Mouse (Mus musculus) bone marrow macrophage, adult 2 months (primary cell): ENCODE results near the gene Tnfsf9.

Experiments
- CTCF ChIP-seq: IDR thresholded peaks from 2 replicates; pipeline ENCODE4 v1.5.1; 2012; ENCODE audit warnings: low read depth, mild to moderate bottlenecking, low read length, moderate library complexity
- POLR2A ChIP-seq: IDR thresholded peaks from 2 replicates; pipeline ENCODE4 v1.6.1; 2012; ENCODE audit warnings: mild to moderate bottlenecking, low read depth, low read length, borderline replicate concordance

- TF ChIP-seq CTCF (no peak), POLR2A (no peak)
These were observed 19.7 kb downstream of the Tnfsf9 start for GRCm38 (mm10) chr17:57124792-57125191.
